Mouse (Mus musculus): ENCODE data around the gene Prkcd.

GRCm38 (mm10) chr14:30572253-30572652 is 53.8 kb downstream of the Prkcd start:
- TF ChIP-seq CTCF (IDR thresholded peaks at IDR 0.05; ENCODE audit: borderline replicate concordance, extremely low read depth, insufficient read depth, insufficient read length) (no peak), POLR2A (IDR thresholded peaks at IDR 0.05; ENCODE audit: borderline replicate concordance, extremely low read depth, insufficient read depth, insufficient read length, poor library complexity, severe bottlenecking) (no peak)

All from brain, embryonic 14.5 days (tissue).